Mouse (Mus musculus) left cerebral cortex, postnatal 10 days (tissue): ENCODE results near the gene Trappc10. TPM values are rescaled to one million over a fixed set of nuclear protein-coding genes. Genes with fewer than 3 reads are reported as not detected.

Source experiments
- DNase-seq, 2 experiments: peaks; one replicate each; pipeline ENCODE4 v3.0.0; 2021 to 2022; ENCODE audit warnings: low spot score in 2 of 2, mixed read lengths in 1 of 2; ENCODE audit errors: extremely low spot score in 1 of 2
- intact Hi-C: fragments of 180-260 bp; cut with DNase I; formaldehyde crosslinking; loops from one replicate; pipeline ENCODE4 v1.15.1; 2025
- total RNA-seq, 2 experiments: library from RNA; stranded (reverse); gene quantifications; 2 replicates each; pipeline ENCODE4 v1.2.3; 2021

Gene Trappc10
- total RNA-seq, 2 experiments from 2014 or later: 81.8 to 84.3 TPM

DNA sequence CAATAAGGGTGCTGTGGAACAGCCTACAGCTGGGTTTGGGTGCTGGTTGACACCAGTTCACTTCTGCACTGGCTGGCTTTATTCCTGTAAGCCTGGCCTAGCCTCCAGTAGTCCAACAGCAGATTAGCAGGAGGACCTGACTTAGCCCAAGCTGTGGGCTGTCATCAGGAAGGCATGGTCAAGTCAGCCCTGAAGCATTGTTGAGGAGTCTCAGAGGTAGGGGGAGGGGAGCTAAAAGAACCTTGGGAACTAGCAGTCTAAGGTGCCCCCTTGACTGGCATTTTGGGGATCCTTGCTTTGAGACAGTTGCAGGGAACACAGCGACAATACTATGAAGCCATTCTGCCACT is 104.2 kb downstream of the Trappc10 start:
- no peak for DNase-seq
- intact Hi-C loops: no loop called here

GRCm38 (mm10) chr10:78139572-78140250 is 104.7 kb downstream of the Trappc10 start:
- intact Hi-C loops: no loop called here
- DNase-seq: no peak

- intact Hi-C loops: no loop called here
- DNase-seq: peak in 1 of 2 experiments; percentile 75
These were observed 105.5 kb downstream of the Trappc10 start for GRCm38 (mm10) chr10:78138812-78139523.

DNA sequence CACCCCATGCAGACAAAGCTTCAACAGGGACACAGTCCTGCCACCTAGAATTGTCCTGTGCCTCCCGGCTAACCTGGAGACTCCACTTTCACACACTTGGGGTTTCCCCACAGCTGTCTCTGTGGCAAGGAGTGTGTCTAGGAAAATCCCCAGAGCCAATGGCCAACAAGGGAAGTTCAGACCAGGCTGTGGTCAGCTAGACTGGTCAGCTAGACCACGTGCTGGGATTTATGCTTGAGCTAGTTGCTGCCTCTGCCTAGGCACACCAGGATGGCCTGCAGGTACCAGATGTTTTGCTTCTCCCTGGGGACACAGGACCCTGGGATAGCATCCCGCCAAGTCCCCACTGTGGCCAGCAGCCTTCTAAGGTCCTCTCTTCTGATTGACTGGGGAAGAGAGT is 107.2 kb downstream of the Trappc10 start:
- no peak for DNase-seq
- intact Hi-C loops: no loop called here

Other genes with a start within 250 kb of the Trappc10 start
- gene Pfkl, start 234.6 kb downstream of the Trappc10 start, total RNA-seq: 10 to 100 TPM; 82.7 to 90.8 TPM
- gene Dnmt3l, start 202.7 kb downstream of the Trappc10 start, total RNA-seq: under 1 TPM in 1 of 2 experiments, not detected in 1; 0.81 TPM
- gene Aire, start 201.0 kb downstream of the Trappc10 start, total RNA-seq: under 1 TPM in 1 of 2 experiments, not detected in 1; 0.28 TPM
- 1 to 10 TPM; 1.4 to 1.9 TPM for gene Icosl, start 175.3 kb downstream of the Trappc10 start, total RNA-seq
- 10 to 100 TPM; 85.0 to 93.0 TPM for gene D10Jhu81e, start 74.9 kb downstream of the Trappc10 start, total RNA-seq
- 10 to 100 TPM; 18.5 to 18.7 TPM for gene Pwp2, start 59.5 kb downstream of the Trappc10 start, total RNA-seq
- gene Agpat3, start 107.8 kb upstream of the Trappc10 start, total RNA-seq: 100 to 1,000 TPM; 251 to 263 TPM
- gene Rrp1, start 168.4 kb upstream of the Trappc10 start, total RNA-seq: 100 to 1,000 TPM; 345 to 346 TPM
- gene Cstb, start 181.0 kb upstream of the Trappc10 start, total RNA-seq: 10 to 100 TPM; 33.8 to 37.4 TPM
- 10 to 100 TPM; 65.2 to 67.6 TPM for gene Pdxk, start 220.3 kb upstream of the Trappc10 start, total RNA-seq